Mouse (Mus musculus) MEL (cell line): ENCODE measurements around the gene Rcsd1. TPM values are rescaled to one million over a fixed set of nuclear protein-coding genes. Genes with fewer than 3 reads are reported as not detected.

Experiments
- DNase-seq: peaks from one replicate; pipeline ENCODE4 v3.0.0; 2011; ENCODE audit warnings: low read depth, low spot score
- H3K27ac ChIP-seq: 2 replicates; pipeline ENCODE4 v1.5.1; 2012; ENCODE audit warnings: low read depth, mild to moderate bottlenecking, control low read depth, low read length, moderate library complexity; ENCODE audit not compliant: control insufficient read depth
- H3K27me3 ChIP-seq, 2 experiments: fragments of 150-350 bp in 1 of 2; sonication (generic) in 1 of 2; 2 replicates each; pipeline ENCODE4 v1.6.1; 2012; ENCODE audit warnings: low read length in 2 of 2, mild to moderate bottlenecking in 2 of 2, improper control_type of control experiment in 1 of 2, moderate library complexity in 1 of 2; ENCODE audit not compliant: insufficient read depth in 2 of 2, control insufficient read depth in 1 of 2
- H3K36me3 ChIP-seq, 2 experiments: 2 replicates each; pipeline ENCODE4 v1.6.1; 2012 to 2014; ENCODE audit warnings: low read length in 2 of 2, improper control_type of control experiment in 1 of 2, inconsistent platforms in 1 of 2, mild to moderate bottlenecking in 1 of 2; ENCODE audit not compliant: insufficient read depth in 2 of 2, control insufficient read depth in 1 of 2
- H3K4me1 ChIP-seq, 2 experiments: fragments of 150-350 bp in 1 of 2; sonication (generic) in 1 of 2; 2 replicates each; pipeline ENCODE4 v1.6.1; 2012; ENCODE audit warnings: low read length in 2 of 2, improper control_type of control experiment in 1 of 2, mild to moderate bottlenecking in 1 of 2; ENCODE audit not compliant: insufficient read depth in 2 of 2, control insufficient read depth in 1 of 2
- H3K4me3 ChIP-seq, 2 experiments: fragments of 150-350 bp in 1 of 2; sonication (generic) in 1 of 2; 2 replicates each; pipeline ENCODE4 v1.5.1; 2012; ENCODE audit warnings: low read depth in 2 of 2, low read length in 2 of 2, mild to moderate bottlenecking in 2 of 2, moderate library complexity in 2 of 2, control low read depth in 1 of 2, improper control_type of control experiment in 1 of 2; ENCODE audit not compliant: control insufficient read depth in 1 of 2, insufficient read depth in 1 of 2
- H3K79me2 ChIP-seq: 2 replicates; pipeline ENCODE4 v1.6.1; 2012; ENCODE audit warnings: mild to moderate bottlenecking, low read length, moderate library complexity; ENCODE audit not compliant: control insufficient read depth, poor library complexity, insufficient read depth
- H3K9ac ChIP-seq: 2 replicates; pipeline ENCODE4 v1.6.1; 2012; ENCODE audit warnings: low read depth, mild to moderate bottlenecking, control low read depth, low read length, moderate library complexity; ENCODE audit not compliant: control insufficient read depth, poor library complexity, severe bottlenecking
- H3K9me3 ChIP-seq: fragments of 150-350 bp; sonication (generic); replicated peaks from 2 replicates; pipeline ENCODE4 v1.6.1; 2012; ENCODE audit warnings: mild to moderate bottlenecking, low read length, improper control_type of control experiment, moderate library complexity; ENCODE audit not compliant: insufficient read depth
- BHLHE40 ChIP-seq: IDR thresholded peaks from 2 replicates; pipeline ENCODE4 v1.6.1; 2012; ENCODE audit warnings: low read depth, mild to moderate bottlenecking, inconsistent platforms, low read length, improper control_type of control experiment, borderline replicate concordance
- CHD1 ChIP-seq: IDR thresholded peaks from 2 replicates; pipeline ENCODE4 v1.6.1; 2012; ENCODE audit warnings: low read depth, mild to moderate bottlenecking, inconsistent platforms, low read length, improper control_type of control experiment
- ELF1 ChIP-seq: IDR thresholded peaks from 2 replicates; pipeline ENCODE4 v1.6.1; 2014; ENCODE audit warnings: low read depth, mild to moderate bottlenecking, inconsistent platforms, low read length, improper control_type of control experiment, moderate library complexity
- EP300 ChIP-seq, 2 experiments: IDR thresholded peaks; 2 replicates each; pipeline ENCODE4 v1.6.1; 2011; ENCODE audit warnings: improper control_type of control experiment in 2 of 2, low read length in 2 of 2, low read depth in 1 of 2, mild to moderate bottlenecking in 1 of 2
- JUND ChIP-seq: IDR thresholded peaks from 2 replicates; pipeline ENCODE4 v1.6.1; 2011; ENCODE audit warnings: low read depth, mild to moderate bottlenecking, improper control_type of control experiment, low read length
- MAFK ChIP-seq: IDR thresholded peaks from 2 replicates; pipeline ENCODE4 v1.6.1; 2011; ENCODE audit warnings: low read depth, mild to moderate bottlenecking, low read length, improper control_type of control experiment, borderline replicate concordance
- MAZ ChIP-seq: IDR thresholded peaks from 2 replicates; pipeline ENCODE4 v1.6.1; 2012; ENCODE audit warnings: low read depth, mild to moderate bottlenecking, inconsistent platforms, low read length, improper control_type of control experiment
- MYB ChIP-seq: IDR thresholded peaks from 2 replicates; pipeline ENCODE4 v1.6.1; 2011; ENCODE audit warnings: mild to moderate bottlenecking, low read depth, low read length, improper control_type of control experiment
- POLR2A ChIP-seq, 2 experiments: IDR thresholded peaks; 2 replicates each; pipeline ENCODE4 v1.6.1; 2011 to 2012; ENCODE audit warnings: low read length in 2 of 2, mild to moderate bottlenecking in 2 of 2, control low read depth in 1 of 2, improper control_type of control experiment in 1 of 2, low read depth in 1 of 2, moderate library complexity in 1 of 2; ENCODE audit not compliant: control insufficient read depth in 1 of 2, insufficient read depth in 1 of 2, poor library complexity in 1 of 2
- POLR2AphosphoS2 ChIP-seq: IDR thresholded peaks from 2 replicates; pipeline ENCODE4 v1.6.1; 2011; ENCODE audit warnings: low read length, improper control_type of control experiment
- RAD21 ChIP-seq: IDR thresholded peaks from 2 replicates; pipeline ENCODE4 v1.6.1; 2011; ENCODE audit warnings: mild to moderate bottlenecking, low read depth, low read length, improper control_type of control experiment
- SIN3A ChIP-seq: IDR thresholded peaks from 2 replicates; pipeline ENCODE4 v1.6.1; 2012; ENCODE audit warnings: low read length, improper control_type of control experiment, inconsistent platforms
- SMC3 ChIP-seq: IDR thresholded peaks from 2 replicates; pipeline ENCODE4 v1.6.1; 2011; ENCODE audit warnings: low read depth, low read length, improper control_type of control experiment
- TAL1 ChIP-seq: IDR thresholded peaks from 2 replicates; pipeline ENCODE4 v1.6.1; 2012; ENCODE audit warnings: mild to moderate bottlenecking, inconsistent platforms, low read length, moderate library complexity, mixed read lengths
- TBP ChIP-seq: IDR thresholded peaks from 2 replicates; pipeline ENCODE4 v1.8.0; 2011; ENCODE audit warnings: low read depth, low read length, improper control_type of control experiment
- TCF12 ChIP-seq: IDR thresholded peaks from 2 replicates; pipeline ENCODE4 v1.6.1; 2014; ENCODE audit warnings: low read depth, mild to moderate bottlenecking, inconsistent platforms, low read length, improper control_type of control experiment, moderate library complexity
- UBTF ChIP-seq: IDR thresholded peaks from 2 replicates; pipeline ENCODE4 v1.6.1; 2012; ENCODE audit warnings: low read depth, mild to moderate bottlenecking, inconsistent platforms, low read length, improper control_type of control experiment, moderate library complexity, borderline replicate concordance; ENCODE audit not compliant: insufficient read depth
- USF1 ChIP-seq: IDR thresholded peaks from 2 replicates; pipeline ENCODE4 v1.6.1; 2014; ENCODE audit warnings: low read depth, mild to moderate bottlenecking, inconsistent platforms, low read length, improper control_type of control experiment, moderate library complexity
- polyA plus RNA-seq, 2 experiments: library from polyadenylated mRNA; stranded (reverse) in 1 of 2; unstranded in 1 of 2; fragments of >175 nt in 1 of 2; fragments of >200 nt in 1 of 2; gene quantifications; 2 replicates each; pipeline versions ENCODE4 v1.2.1 to v1.2.4; 2012; ENCODE audit warnings: low replicate concordance in 2 of 2, low read depth in 1 of 2; ENCODE audit not compliant: insufficient read length in 2 of 2, insufficient read depth in 1 of 2, missing spikeins in 1 of 2
- total RNA-seq: library from RNA; depleted of rRNA; stranded (reverse); fragments of 300-350 nt; gene quantifications from 2 replicates; pipeline ENCODE4 v1.2.3, GENCODE M21; 2012

Gene Rcsd1
- total and polyA plus RNA-seq, 3 experiments, result 19.0 to 38.0 TPM; not detected in 1

GRCm38 (mm10) chr1:165734840-165735239 lies 25.3 kb upstream of the Rcsd1 start:
- Histone ChIP-seq H3K9me3 (no peaks in the 10 kb centered on the region), H3K36me3 (no peaks in the 10 kb centered on the region), H3K4me1 (no peaks in the 10 kb centered on the region), H3K27ac (no peak overlapping the region), H3K27me3 (no peaks in the 10 kb centered on the region), H3K9ac (no peak overlapping the region), H3K79me2 (no peaks in the 10 kb centered on the region), H3K4me3 (no peak overlapping the region)
- no peak for DNase-seq
- TF ChIP-seq POLR2A (IDR thresholded peaks at IDR 0.05; ENCODE audit: control insufficient read depth in 1 of 2, insufficient read depth in 1 of 2, low read depth in 1 of 2, low read length in 2 of 2, poor library complexity in 1 of 2), result no peak
- no peak for TF ChIP-seq MAZ
- no peak for TF ChIP-seq TBP
- TF ChIP-seq POLR2AphosphoS2, result no peak
- no peak for TF ChIP-seq EP300 (IDR thresholded peaks at IDR 0.05; ENCODE audit: low read depth in 1 of 2, low read length in 2 of 2)
- no peak for TF ChIP-seq TAL1

GRCm38 (mm10) chr1:165731553-165731952 lies 22.0 kb upstream of the Rcsd1 start:
- no peaks in the 10 kb centered on the region for H3K9me3 ChIP-seq
- no peak for DNase-seq
- TF ChIP-seq POLR2A (IDR thresholded peaks at IDR 0.05; ENCODE audit: control insufficient read depth in 1 of 2, insufficient read depth in 1 of 2, low read depth in 1 of 2, low read length in 2 of 2, poor library complexity in 1 of 2) (no peak), MAFK (no peak)
- H3K4me3 ChIP-seq, result no peak overlapping the region
- H3K4me1 ChIP-seq, result peaks cover 2 to 8% of the 10 kb centered on the region in 2 experiments
- H3K27me3 ChIP-seq, result no peaks in the 10 kb centered on the region
- no peak overlapping the region for H3K9ac ChIP-seq
- H3K79me2 ChIP-seq, result no peaks in the 10 kb centered on the region
- H3K27ac ChIP-seq, result no peak overlapping the region
- peaks cover 0 to 2% of the 10 kb centered on the region in 2 experiments; a peak in 1 of 4 replicates for H3K36me3 ChIP-seq

GRCm38 (mm10) chr1:165730129-165730528 lies 20.6 kb upstream of the Rcsd1 start:
- Histone ChIP-seq H3K4me3 (no peak overlapping the region), H3K9ac (no peak overlapping the region), H3K27me3 (no peaks in the 10 kb centered on the region), H3K79me2 (no peaks in the 10 kb centered on the region), H3K36me3 (peaks cover 0 to 2% of the 10 kb centered on the region in 2 experiments; a peak in 1 of 4 replicates), H3K27ac (no peak overlapping the region), H3K9me3 (no peaks in the 10 kb centered on the region), H3K4me1 (peaks cover 2 to 9% of the 10 kb centered on the region in 2 experiments)
- DNase-seq, result no peak
- TF ChIP-seq RAD21 (no peak), USF1 (no peak), SIN3A (no peak), UBTF (no peak), TCF12 (no peak), JUND (no peak), BHLHE40 (no peak), POLR2AphosphoS2 (no peak), MYB (no peak), CHD1 (no peak), ELF1 (no peak), SMC3 (no peak), TAL1 (no peak)
